Mouse (Mus musculus): Measurements from ENCODE around the gene Fto. TPM values are rescaled to one million over a fixed set of nuclear protein-coding genes. Genes with fewer than 3 reads are reported as not detected.

The Fto gene
- total and polyA plus RNA-seq, 2 experiments from 2014 or later: 86.8 to 122 TPM

DNA sequence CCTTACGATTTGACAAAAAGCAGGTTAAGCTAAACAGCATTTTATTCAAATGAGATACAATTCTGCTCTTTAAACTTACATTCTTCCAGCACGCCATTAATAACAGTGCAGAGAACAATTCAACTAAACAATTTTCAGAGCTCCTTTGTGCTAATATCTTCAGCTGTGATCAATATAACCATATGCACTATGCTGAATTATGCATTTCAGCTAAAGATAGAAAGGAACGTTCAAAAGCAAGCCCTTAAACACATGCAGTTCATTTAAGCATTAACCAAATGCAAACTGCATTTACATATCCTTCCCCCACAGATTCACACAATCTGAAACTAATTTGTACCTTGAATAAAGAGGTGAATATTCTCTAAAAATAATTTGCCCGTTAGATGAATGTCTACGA lies 35.3 kb upstream of the Fto start:
- no peaks in the 10 kb centered on the region for H3K27me3 ChIP-seq (ENCODE audit: insufficient read depth, low read length)
- DNase-seq (no peak), ATAC-seq (peak; percentile 51; the same call in 1 of the 2 replicates)
- H3K4me1 ChIP-seq (ENCODE audit: insufficient read depth): 0 out of 2 replicates have a peak, but pooled peaks cover 6% of the 10 kb centered on the region
- H3K36me3 ChIP-seq (ENCODE audit: insufficient read depth): no peaks in the 10 kb centered on the region; the same call in 1 of the 2 replicates
- H3K4me2 ChIP-seq (ENCODE audit: low read depth): no peak overlapping the region
- no peak for TF ChIP-seq CTCF (IDR thresholded peaks at IDR 0.05; ENCODE audit: low read depth)
- peak overlapping the region; percentile 50; the same call in 1 of the 2 replicates for H3K27ac ChIP-seq (ENCODE audit: low read depth, low read length)
- no peak overlapping the region for H3K9ac ChIP-seq
- no peaks in the 10 kb centered on the region for H3K9me3 ChIP-seq (ENCODE audit: low read length)
- H3K4me3 ChIP-seq (ENCODE audit: low read depth, low read length): no peak overlapping the region
- 34% methylated on average over 5 of the region's 5 CpGs for WGBS

DNA sequence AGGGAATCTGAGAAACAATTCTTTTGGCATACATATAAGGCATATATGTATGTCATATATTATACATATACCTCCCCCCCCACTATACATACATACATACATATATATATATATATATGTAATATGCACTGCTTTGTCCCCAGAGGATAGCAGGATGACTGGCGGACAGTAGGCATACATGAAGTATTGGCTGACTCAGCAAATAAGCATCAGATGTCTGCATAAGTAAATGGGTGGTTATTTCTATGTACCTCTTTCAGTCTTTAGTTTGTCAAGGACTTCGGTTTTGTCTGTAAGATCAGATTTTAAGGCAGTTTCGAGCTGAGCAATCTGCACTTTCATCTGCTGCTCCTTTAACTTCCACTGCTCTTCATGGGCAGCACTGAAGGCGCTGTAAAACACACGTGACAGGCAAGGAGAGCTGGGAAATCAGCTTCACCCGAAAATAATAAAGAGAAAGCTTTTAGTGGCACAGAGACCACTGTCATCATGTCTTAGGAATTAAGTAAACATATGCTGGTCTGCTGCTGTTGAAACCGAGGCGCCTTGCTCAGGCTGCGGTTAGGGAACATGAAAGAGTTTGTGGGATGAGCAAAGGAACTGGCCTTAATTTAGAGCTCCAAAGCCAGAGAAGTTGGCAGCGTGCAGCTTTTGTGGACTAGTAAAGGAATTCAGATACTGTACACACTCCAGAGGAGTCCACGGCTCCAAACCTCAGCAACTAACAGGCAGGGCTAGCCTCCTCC lies 32.7 kb upstream of the Fto start:
- H3K9me3 ChIP-seq (ENCODE audit: low read length): no peaks in the 10 kb centered on the region
- no peak overlapping the region for H3K4me3 ChIP-seq (ENCODE audit: low read depth, low read length)
- DNase-seq (no peak), ATAC-seq (no peak)
- peaks cover 9% of the 10 kb centered on the region; the same call in 1 of the 2 replicates for H3K4me1 ChIP-seq (ENCODE audit: insufficient read depth)
- H3K9ac ChIP-seq: no peak overlapping the region
- H3K27me3 ChIP-seq (ENCODE audit: insufficient read depth, low read length): no peaks in the 10 kb centered on the region
- no peaks in the 10 kb centered on the region for H3K36me3 ChIP-seq (ENCODE audit: insufficient read depth)
- WGBS: 77% methylated on average over 11 of the region's 11 CpGs
- no peak overlapping the region for H3K4me2 ChIP-seq (ENCODE audit: low read depth)
- no peak for TF ChIP-seq CTCF (IDR thresholded peaks at IDR 0.05; ENCODE audit: low read depth)
- no peak overlapping the region for H3K27ac ChIP-seq (ENCODE audit: low read depth, low read length)

DNA sequence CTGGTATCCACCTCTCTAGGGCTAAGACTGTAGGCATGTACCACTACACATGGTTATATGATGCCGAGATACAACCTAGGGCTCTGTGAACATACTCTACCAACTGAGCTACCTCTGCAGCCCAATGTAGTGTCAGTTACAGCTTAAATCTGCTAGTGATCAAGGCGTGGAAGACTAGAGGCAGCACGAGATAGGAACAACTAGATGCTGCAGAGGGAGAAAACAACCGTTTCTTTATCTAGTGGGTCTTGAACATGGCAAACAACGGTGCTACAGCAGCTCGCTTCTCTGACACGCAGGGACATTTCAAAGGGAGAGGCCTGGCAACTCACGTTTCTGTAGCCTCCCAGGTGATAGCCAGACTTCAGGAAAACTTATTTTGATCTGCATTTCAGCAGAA lies 31.8 kb upstream of the Fto start:
- Histone ChIP-seq H3K9me3 (ENCODE audit: low read length) (no peaks in the 10 kb centered on the region), H3K4me1 (ENCODE audit: insufficient read depth) (peaks cover 9% of the 10 kb centered on the region; the same call in 1 of the 2 replicates), H3K27me3 (ENCODE audit: insufficient read depth, low read length) (no peaks in the 10 kb centered on the region), H3K36me3 (ENCODE audit: insufficient read depth) (no peaks in the 10 kb centered on the region), H3K27ac (ENCODE audit: low read depth, low read length) (no peak overlapping the region), H3K9ac (no peak overlapping the region), H3K4me3 (ENCODE audit: low read depth, low read length) (no peak overlapping the region), H3K4me2 (ENCODE audit: low read depth) (no peak overlapping the region)
- WGBS: 88% methylated on average over 8 of the region's 8 CpGs
- DNase-seq (no peak), ATAC-seq (no peak)
- TF ChIP-seq CTCF (IDR thresholded peaks at IDR 0.05; ENCODE audit: low read depth): no peak

DNA sequence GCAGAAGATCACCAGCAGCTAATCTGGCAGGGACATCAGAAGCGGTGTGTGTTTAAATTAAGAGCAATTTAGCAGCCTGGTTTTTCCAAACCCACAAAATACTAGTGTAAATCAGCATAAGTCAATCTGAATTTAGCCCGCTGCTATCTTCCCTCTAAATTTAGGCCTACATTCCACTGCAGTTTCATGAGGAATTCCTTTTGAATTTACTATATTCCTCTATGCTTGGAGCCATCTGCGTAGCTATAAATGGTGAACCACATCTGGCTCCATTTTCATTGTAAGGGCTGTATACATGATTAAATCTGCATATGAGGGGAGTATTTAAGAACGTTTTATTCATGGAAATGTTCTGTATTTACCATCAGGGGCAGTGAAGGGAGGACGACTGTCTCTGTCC lies 30.7 kb upstream of the Fto start:
- Histone ChIP-seq H3K4me3 (ENCODE audit: low read depth, low read length) (no peak overlapping the region), H3K9ac (no peak overlapping the region), H3K4me1 (ENCODE audit: insufficient read depth) (peaks cover 9% of the 10 kb centered on the region; the same call in 1 of the 2 replicates), H3K27me3 (ENCODE audit: insufficient read depth, low read length) (no peaks in the 10 kb centered on the region), H3K27ac (ENCODE audit: low read depth, low read length) (0 out of 2 replicates have a peak overlapping the region, but pooled peaks have one; percentile 35), H3K4me2 (ENCODE audit: low read depth) (no peak overlapping the region), H3K36me3 (ENCODE audit: insufficient read depth) (peaks cover 7% of the 10 kb centered on the region; the same call in 1 of the 2 replicates), H3K9me3 (ENCODE audit: low read length) (no peaks in the 10 kb centered on the region)
- no peak for TF ChIP-seq CTCF (IDR thresholded peaks at IDR 0.05; ENCODE audit: low read depth)
- WGBS: 60% methylated on average over 5 of the region's 5 CpGs
- DNase-seq (peak; percentile 54), ATAC-seq (peak; percentile 65)

DNA sequence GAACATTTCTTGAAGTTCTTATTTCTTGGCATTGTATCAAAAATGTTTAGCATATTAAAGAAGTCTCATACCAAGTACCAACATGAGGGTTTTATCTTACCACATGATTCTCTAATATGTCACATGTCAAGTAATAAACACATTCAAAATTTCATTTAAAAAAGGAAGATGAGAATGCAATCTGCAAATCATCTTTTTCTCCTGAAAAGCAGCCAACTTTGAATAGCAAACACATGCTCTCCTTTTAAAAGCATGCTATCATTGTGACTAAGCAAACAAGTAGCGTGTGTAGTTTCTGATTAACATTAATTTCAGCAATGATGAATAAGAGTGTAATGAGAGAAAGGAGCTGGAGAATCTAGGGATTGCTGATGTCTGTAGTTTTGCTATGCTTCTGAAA lies 29.5 kb upstream of the Fto start:
- Histone ChIP-seq H3K4me2 (ENCODE audit: low read depth) (no peak overlapping the region), H3K27ac (ENCODE audit: low read depth, low read length) (no peak overlapping the region), H3K4me3 (ENCODE audit: low read depth, low read length) (no peak overlapping the region), H3K27me3 (ENCODE audit: insufficient read depth, low read length) (no peaks in the 10 kb centered on the region), H3K36me3 (ENCODE audit: insufficient read depth) (peaks cover 8% of the 10 kb centered on the region; the same call in 1 of the 2 replicates), H3K9me3 (ENCODE audit: low read length) (no peaks in the 10 kb centered on the region), H3K9ac (no peak overlapping the region), H3K4me1 (ENCODE audit: insufficient read depth) (peaks cover 3% of the 10 kb centered on the region; the same call in 1 of the 2 replicates)
- WGBS: 41% methylated on average over 1 of the region's 1 CpGs
- peak; percentile 48; the same call in 1 of the 2 replicates for ATAC-seq
- peak; percentile 27 for DNase-seq
- TF ChIP-seq CTCF (IDR thresholded peaks at IDR 0.05; ENCODE audit: low read depth): no peak

DNA sequence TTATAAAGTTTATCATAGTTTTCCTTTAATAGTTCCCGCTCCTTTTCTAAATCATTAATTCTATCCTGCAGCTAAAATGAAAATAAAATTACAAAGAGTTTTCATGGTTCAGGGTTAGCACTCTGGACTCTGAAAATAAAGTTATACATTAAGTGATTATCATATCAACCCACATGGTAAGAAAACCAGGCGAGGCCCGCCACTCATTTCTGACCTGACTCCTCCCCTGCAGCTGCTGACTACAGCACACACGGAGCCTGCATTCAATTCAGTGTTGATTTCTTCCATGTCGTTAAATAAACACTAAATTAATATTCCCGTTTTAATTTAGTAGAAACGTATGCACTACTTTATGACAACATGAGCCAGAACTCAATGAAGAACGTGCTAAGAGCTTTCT lies 27.1 kb upstream of the Fto start:
- no peak overlapping the region for H3K4me3 ChIP-seq (ENCODE audit: low read depth, low read length)
- TF ChIP-seq CTCF (IDR thresholded peaks at IDR 0.05; ENCODE audit: low read depth): no peak
- no peak overlapping the region for H3K27ac ChIP-seq (ENCODE audit: low read depth, low read length)
- no peak for DNase-seq
- peaks cover 8% of the 10 kb centered on the region; the same call in 1 of the 2 replicates for H3K36me3 ChIP-seq (ENCODE audit: insufficient read depth)
- no peaks in the 10 kb centered on the region for H3K27me3 ChIP-seq (ENCODE audit: insufficient read depth, low read length)
- peaks cover 3% of the 10 kb centered on the region; the same call in 1 of the 2 replicates for H3K4me1 ChIP-seq (ENCODE audit: insufficient read depth)
- H3K9me3 ChIP-seq (ENCODE audit: low read length): no peaks in the 10 kb centered on the region
- no peak overlapping the region for H3K9ac ChIP-seq
- WGBS: 70% methylated on average over 8 of the region's 8 CpGs
- ATAC-seq: no peak
- H3K4me2 ChIP-seq (ENCODE audit: low read depth): no peak overlapping the region

- Histone ChIP-seq H3K27ac (ENCODE audit: low read depth, low read length) (no peak overlapping the region), H3K4me3 (ENCODE audit: low read depth, low read length) (no peak overlapping the region), H3K36me3 (ENCODE audit: insufficient read depth) (peaks cover 8% of the 10 kb centered on the region), H3K9me3 (ENCODE audit: low read length) (no peaks in the 10 kb centered on the region), H3K27me3 (ENCODE audit: insufficient read depth, low read length) (no peaks in the 10 kb centered on the region), H3K9ac (no peak overlapping the region), H3K4me2 (ENCODE audit: low read depth) (no peak overlapping the region), H3K4me1 (ENCODE audit: insufficient read depth) (no peaks in the 10 kb centered on the region)
- TF ChIP-seq CTCF (IDR thresholded peaks at IDR 0.05; ENCODE audit: low read depth): no peak
- no peak for DNase-seq
- no peak for ATAC-seq
- WGBS: 91% methylated on average over 4 of the region's 4 CpGs
Observed at GRCm38 (mm10) chr8:91290576-91290975, 22.7 kb upstream of the Fto start.
